Mouse (Mus musculus) intestine, embryonic 14.5 days (tissue): Measurements from ENCODE around the gene Tmem171. TPM values are rescaled to one million over a fixed set of nuclear protein-coding genes. Genes with fewer than 3 reads are reported as not detected.

ENCODE experiments used
- ATAC-seq: fragments of 200-750 bp; cut with Nextera tagmentation; replicated peaks from 2 replicates; pipeline ENCODE4 v1.8.0; 2017; ENCODE audit warnings: low read depth, moderate number of reproducible peaks, moderate TSS enrichment, moderate library complexity; ENCODE audit not compliant: low FRiP score, low TSS enrichment
- DNase-seq: peaks from one replicate; pipeline ENCODE4 v3.0.0-alpha.2; 2018; ENCODE audit warnings: low spot score
- H3K27ac ChIP-seq: fragments of 300-500 bp; sonication (generic); 2 replicates; pipeline ENCODE4 v1.5.1; 2014; ENCODE audit warnings: low read depth, mild to moderate bottlenecking, control low read depth
- H3K27me3 ChIP-seq: fragments of 300-500 bp; sonication (generic); replicated peaks from 2 replicates; pipeline ENCODE4 v1.6.1; 2014; ENCODE audit warnings: low read length, control low read depth; ENCODE audit not compliant: control insufficient read depth, insufficient read depth
- H3K36me3 ChIP-seq: fragments of 300-500 bp; sonication (generic); 2 replicates; pipeline ENCODE4 v1.6.1; 2014; ENCODE audit warnings: low read length, control low read depth; ENCODE audit not compliant: control insufficient read depth, insufficient read depth
- H3K4me1 ChIP-seq: fragments of 300-500 bp; sonication (generic); replicated peaks from 2 replicates; pipeline ENCODE4 v1.6.1; 2014; ENCODE audit warnings: low read length, control low read depth, mixed read lengths; ENCODE audit not compliant: control insufficient read depth, insufficient read depth
- H3K4me2 ChIP-seq: fragments of 300-500 bp; sonication (generic); 2 replicates; pipeline ENCODE4 v1.6.1; 2014; ENCODE audit warnings: low read length
- H3K4me3 ChIP-seq: fragments of 300-500 bp; sonication (generic); 2 replicates; pipeline ENCODE4 v1.5.1; 2014; ENCODE audit warnings: low read depth, low read length, control low read depth, mixed read lengths
- H3K9ac ChIP-seq: fragments of 300-500 bp; sonication (generic); 2 replicates; pipeline ENCODE4 v1.6.1; 2014; ENCODE audit warnings: mild to moderate bottlenecking, low read length
- H3K9me3 ChIP-seq: fragments of 300-500 bp; sonication (generic); 2 replicates; pipeline ENCODE4 v1.6.1; 2016; ENCODE audit warnings: low read length, control low read depth; ENCODE audit not compliant: control insufficient read depth
- WGBS: fragments of 180-500 bp; shearing (Covaris S2); extraction: QIAGEN DNeasy Blood & Tissue Kit; methylation state at CpG from one replicate; pipeline ENCODE4 v1.1.7; 2014; 5-methylcytosine and 5-hydroxymethylcytosine counted together
- polyA plus RNA-seq: library from polyadenylated mRNA; unstranded; fragments of >200 nt; fragmentation: Nextera tagmentation; extraction: Ambion mirVana; gene quantifications from 2 replicates; pipeline ENCODE4 v1.2.1, GENCODE M21; 2014

Gene Tmem171
- 18.1 and 19.7 TPM in 2 replicates for polyA plus RNA-seq

DNA sequence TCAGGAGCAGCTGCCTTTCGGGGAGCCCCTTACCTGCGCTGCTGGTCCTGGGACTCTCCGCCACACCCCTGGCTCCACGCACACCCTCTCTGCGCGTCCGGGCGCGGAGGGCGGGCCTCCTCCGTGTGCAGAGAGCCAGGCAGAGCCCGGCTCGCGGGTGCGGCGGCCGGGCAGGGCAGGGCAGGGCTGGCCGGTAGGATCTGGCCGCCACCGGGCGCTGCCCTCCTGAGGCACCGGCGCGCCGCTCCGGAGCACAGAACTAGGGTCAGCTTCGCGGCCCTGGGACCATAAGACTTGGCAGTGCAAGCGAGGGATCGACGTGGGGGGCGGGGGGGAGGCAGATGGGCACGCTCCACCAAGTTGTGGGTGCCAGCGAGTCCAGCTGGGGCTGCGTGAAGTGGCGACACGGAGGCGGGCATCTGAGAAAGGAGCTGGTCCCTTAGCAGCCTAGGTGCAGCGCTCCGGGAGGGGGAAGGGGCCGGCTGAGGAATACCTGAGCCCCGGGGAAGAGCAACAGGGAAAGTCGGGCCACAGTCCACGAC is at the start of gene Tmem171:
Gene Tmem171, minus strand, starts transcription at position 62 of the 542 bp plus-strand sequence.
- H3K27me3 ChIP-seq = peaks cover 18% of the 10 kb centered on the region
- no peaks in the 10 kb centered on the region for H3K36me3 ChIP-seq
- H3K9ac ChIP-seq = peak within 1 kb of the TSS; percentile 57
- H3K4me3 ChIP-seq = peak within 1 kb of the TSS; percentile 38
- ATAC-seq = peak; percentile 76
- 4% methylated on average over 42 of the region's 44 CpGs for WGBS
- peak; percentile 59 for DNase-seq
- H3K9me3 ChIP-seq = no peaks in the 10 kb centered on the region
- H3K4me2 ChIP-seq = peak within 1 kb of the TSS; percentile 67
- H3K4me1 ChIP-seq = peaks cover 18% of the 10 kb centered on the region
- 0 out of 2 replicates have a peak within 1 kb of the TSS, but pooled peaks have one; percentile 38 for H3K27ac ChIP-seq

DNA sequence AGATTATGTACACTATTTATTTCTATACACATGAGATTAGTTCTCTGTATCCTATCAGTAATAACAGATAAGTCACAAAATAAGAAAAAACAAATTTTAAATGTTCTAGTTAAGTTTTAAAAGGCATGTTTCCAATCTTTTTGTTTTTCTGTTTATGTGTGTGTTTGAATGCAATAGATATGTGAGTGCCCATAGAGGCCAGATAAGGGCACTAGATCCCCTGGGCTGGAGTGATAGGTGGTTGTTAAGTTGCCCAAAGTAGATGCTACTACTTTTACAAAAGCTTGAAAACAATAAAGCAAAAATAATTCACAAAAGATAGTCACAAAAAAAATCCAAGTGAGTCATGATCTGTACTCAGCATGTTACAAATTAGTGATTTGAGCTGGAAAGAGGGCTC is 49.2 kb upstream of the Tmem171 start:
- no peaks in the 10 kb centered on the region for H3K27me3 ChIP-seq
- DNase-seq (no peak), ATAC-seq (no peak)
- no peak overlapping the region for H3K4me3 ChIP-seq
- no peaks in the 10 kb centered on the region for H3K9me3 ChIP-seq
- H3K36me3 ChIP-seq = peaks cover 58% of the 10 kb centered on the region
- H3K27ac ChIP-seq = no peak overlapping the region
- no peaks in the 10 kb centered on the region for H3K4me1 ChIP-seq
- no peak overlapping the region for H3K4me2 ChIP-seq
- no peak overlapping the region for H3K9ac ChIP-seq

DNA sequence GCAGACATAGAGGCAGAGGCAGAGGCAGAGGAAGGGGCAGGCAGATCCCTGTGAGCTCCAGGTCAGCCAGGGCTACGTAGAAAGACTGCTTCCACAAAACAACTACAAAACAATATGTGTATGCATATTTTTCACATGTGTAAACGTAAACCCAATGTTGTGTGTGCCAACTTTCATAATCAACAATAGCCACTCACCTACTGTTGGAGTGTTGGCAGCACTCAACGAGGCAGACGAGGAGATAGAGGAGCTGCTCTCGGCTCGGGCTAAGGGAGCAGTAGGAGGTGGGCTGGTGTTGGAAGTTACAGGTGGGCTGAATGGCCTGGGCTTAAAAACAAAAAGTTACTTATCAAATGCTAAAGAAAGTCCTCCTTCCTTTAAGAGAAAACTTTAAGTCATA is 48.6 kb upstream of the Tmem171 start:
- H3K9me3 ChIP-seq = no peaks in the 10 kb centered on the region
- H3K36me3 ChIP-seq = peaks cover 58% of the 10 kb centered on the region
- DNase-seq = no peak
- 90% methylated on average over 6 of the region's 6 CpGs for WGBS
- no peak overlapping the region for H3K27ac ChIP-seq
- no peak overlapping the region for H3K9ac ChIP-seq
- no peaks in the 10 kb centered on the region for H3K27me3 ChIP-seq
- no peak overlapping the region for H3K4me2 ChIP-seq
- H3K4me3 ChIP-seq = no peak overlapping the region
- H3K4me1 ChIP-seq = no peaks in the 10 kb centered on the region
- ATAC-seq = no peak

DNA sequence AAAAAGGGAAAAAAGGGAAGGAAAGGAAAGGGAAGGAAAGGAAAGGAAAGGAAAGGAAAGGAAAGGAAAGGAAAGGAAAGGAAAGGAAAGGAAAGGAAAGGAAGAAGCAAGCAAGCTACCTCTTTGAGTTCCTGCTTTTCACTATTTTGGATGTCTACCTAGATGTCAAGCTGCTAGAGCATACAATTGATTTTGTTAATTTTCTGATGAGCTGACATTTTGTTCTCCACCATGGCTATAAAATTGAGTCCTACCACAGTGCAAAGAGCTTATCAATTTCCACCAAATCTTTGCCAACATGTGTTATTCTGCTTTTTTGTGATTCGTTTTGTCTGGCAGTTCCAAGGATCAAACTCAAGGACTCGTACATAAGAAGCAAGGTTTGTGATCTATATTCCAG is 43.6 kb upstream of the Tmem171 start:
- no peak for ATAC-seq
- DNase-seq = no peak
- 92% methylated on average over 2 of the region's 2 CpGs for WGBS
- Histone ChIP-seq H3K4me3 (no peak overlapping the region), H3K27me3 (no peaks in the 10 kb centered on the region), H3K4me1 (no peaks in the 10 kb centered on the region), H3K9me3 (no peaks in the 10 kb centered on the region), H3K4me2 (no peak overlapping the region), H3K27ac (no peak overlapping the region), H3K9ac (no peak overlapping the region), H3K36me3 (peaks cover 40% of the 10 kb centered on the region)

DNA sequence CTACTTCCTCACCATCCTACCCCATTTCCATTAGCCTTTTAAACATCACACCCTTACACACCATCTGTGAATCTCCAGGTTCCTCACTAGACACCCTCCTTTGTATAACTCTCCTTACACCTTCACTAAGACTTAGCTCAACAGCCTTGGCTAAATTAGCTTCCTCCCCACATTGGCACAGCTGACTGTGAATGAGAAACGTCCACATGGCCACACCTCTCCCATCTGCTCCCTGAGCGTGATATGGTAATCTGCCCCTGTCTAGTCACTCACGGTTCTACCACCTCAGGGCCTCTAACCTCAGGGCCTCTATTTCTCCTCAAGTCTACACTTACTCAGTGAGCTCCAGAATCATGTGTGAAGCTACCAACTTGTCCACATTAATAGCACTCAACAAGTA is 38.7 kb upstream of the Tmem171 start:
- Histone ChIP-seq H3K27me3 (no peaks in the 10 kb centered on the region), H3K4me2 (no peak overlapping the region), H3K27ac (no peak overlapping the region), H3K36me3 (peaks cover 67% of the 10 kb centered on the region), H3K4me1 (no peaks in the 10 kb centered on the region), H3K4me3 (no peak overlapping the region), H3K9ac (no peak overlapping the region), H3K9me3 (no peaks in the 10 kb centered on the region)
- ATAC-seq (no peak), DNase-seq (no peak)
- 75% methylated on average over 3 of the region's 3 CpGs for WGBS

DNA sequence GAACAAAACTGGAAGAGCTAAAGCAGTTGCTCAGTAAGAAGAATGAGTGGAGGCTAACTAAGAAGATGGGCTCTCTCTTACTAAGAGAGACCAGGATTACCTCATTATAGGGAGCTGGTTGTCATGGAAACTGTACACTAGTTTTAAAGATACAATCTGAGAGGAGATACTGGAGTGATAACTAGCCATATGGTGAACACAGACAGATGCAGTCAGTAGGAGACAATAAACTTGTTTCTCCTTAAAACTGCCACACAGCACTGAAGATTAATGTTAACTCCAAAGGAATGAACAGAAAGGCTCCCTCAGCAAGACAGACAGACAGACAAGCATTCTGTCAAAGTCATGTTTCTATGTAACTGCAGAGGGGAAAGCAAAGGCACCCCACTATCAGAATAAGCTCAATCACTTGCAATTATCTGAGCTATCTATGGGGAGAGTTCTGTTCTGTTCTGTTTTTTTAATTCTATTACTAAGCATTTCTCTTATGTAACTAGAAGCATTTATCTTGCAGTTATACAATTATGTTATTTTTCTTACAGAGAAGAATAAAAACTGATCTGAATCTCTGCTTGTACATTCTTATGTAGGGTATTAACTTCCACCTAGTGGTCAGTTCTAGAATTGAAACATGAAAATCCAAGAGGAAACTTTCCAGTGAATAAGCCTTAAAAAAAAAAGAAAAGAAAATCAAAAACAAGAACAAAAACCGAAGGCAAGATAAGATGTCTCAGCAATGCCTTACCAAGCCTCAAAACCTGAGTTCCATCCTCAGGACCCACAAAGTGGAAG is 34.8 kb upstream of the Tmem171 start:
- ATAC-seq (no peak), DNase-seq (no peak)
- Histone ChIP-seq H3K4me3 (no peak overlapping the region), H3K9ac (no peak overlapping the region), H3K4me1 (no peaks in the 10 kb centered on the region), H3K36me3 (peaks cover 94% of the 10 kb centered on the region), H3K4me2 (no peak overlapping the region), H3K27ac (no peak overlapping the region), H3K9me3 (no peaks in the 10 kb centered on the region), H3K27me3 (no peaks in the 10 kb centered on the region)
- 57% methylated on average over 1 of the region's 1 CpGs for WGBS

DNA sequence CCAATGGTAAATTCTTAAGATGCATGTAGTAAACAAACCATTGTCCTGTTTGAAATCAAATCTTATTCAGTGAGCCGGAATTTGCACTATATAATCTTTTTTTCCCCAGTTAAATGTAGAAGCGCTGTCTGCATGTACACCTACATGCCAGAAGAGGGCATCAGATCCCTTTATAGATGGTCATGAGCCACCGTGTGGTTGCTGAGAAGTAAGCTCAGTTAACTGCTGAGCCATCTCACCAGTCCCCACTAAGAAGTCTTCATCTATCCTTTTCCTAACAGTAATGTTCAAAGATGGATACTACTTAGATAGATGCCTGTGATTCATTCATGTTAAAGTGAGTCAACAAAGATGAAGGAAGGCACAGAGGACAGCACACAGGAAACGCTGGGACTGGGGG is 31.9 kb upstream of the Tmem171 start:
- DNase-seq = no peak
- WGBS = 59% methylated on average over 4 of the region's 4 CpGs
- Histone ChIP-seq H3K27me3 (no peaks in the 10 kb centered on the region), H3K36me3 (peaks cover 81% of the 10 kb centered on the region), H3K4me2 (no peak overlapping the region), H3K27ac (no peak overlapping the region), H3K9me3 (no peaks in the 10 kb centered on the region), H3K4me1 (no peaks in the 10 kb centered on the region), H3K4me3 (no peak overlapping the region), H3K9ac (no peak overlapping the region)
- ATAC-seq = no peak

DNA sequence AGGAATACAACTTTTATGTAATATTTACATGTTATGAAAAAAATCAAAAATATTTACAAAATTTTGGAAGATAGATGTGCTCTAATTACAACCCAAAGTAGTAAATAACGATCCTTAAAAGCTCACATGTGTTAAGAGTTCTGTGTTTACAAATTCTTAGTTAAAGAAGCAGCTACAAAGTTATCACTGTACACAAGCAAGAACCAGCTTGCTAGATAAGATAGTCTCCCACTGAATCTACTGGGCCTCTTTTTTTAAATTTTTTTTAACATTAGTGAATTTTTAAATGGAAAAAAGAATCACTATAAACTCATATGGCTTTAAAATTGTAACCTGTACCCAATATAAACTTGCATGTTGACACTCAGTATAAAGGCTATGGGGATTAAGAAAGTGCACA is 28.8 kb upstream of the Tmem171 start:
- WGBS = 86% methylated on average over 1 of the region's 1 CpGs
- no peak for DNase-seq

DNA sequence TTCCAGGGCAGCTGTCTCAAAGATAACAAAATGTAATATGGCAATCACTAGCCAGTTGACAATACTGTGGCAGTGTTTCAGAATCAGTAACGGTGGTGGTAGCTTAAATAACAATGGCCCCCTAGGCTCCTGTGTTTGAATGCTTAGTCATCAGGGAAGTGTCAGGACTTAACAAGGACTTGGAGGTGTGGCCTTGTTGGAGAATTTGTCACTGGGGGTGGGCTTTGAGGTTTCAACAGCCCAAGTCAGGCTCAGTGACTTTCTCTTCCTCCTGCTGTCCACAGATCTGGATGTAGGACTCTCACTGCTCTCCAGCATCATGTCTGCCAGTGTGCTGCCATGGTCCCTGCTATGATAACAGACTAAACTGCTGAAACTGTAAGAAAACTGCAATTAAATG is 27.7 kb upstream of the Tmem171 start:
- H3K27me3 ChIP-seq = no peaks in the 10 kb centered on the region
- H3K36me3 ChIP-seq = peaks cover 46% of the 10 kb centered on the region
- H3K9ac ChIP-seq = no peak overlapping the region
- WGBS = 86% methylated on average over 1 of the region's 1 CpGs
- DNase-seq (no peak), ATAC-seq (no peak)
- H3K27ac ChIP-seq = no peak overlapping the region
- H3K4me1 ChIP-seq = no peaks in the 10 kb centered on the region
- H3K4me3 ChIP-seq = no peak overlapping the region
- H3K9me3 ChIP-seq = no peaks in the 10 kb centered on the region
- no peak overlapping the region for H3K4me2 ChIP-seq

More for the DNA sequence above, 28.8 kb upstream of the Tmem171 start:
- no peak overlapping the region for H3K4me2 ChIP-seq
- H3K27ac ChIP-seq = no peak overlapping the region
- H3K4me3 ChIP-seq = no peak overlapping the region
- no peak overlapping the region for H3K9ac ChIP-seq
- peaks cover 57% of the 10 kb centered on the region for H3K36me3 ChIP-seq
- ATAC-seq = no peak
- no peaks in the 10 kb centered on the region for H3K4me1 ChIP-seq
- H3K9me3 ChIP-seq = no peaks in the 10 kb centered on the region
- no peaks in the 10 kb centered on the region for H3K27me3 ChIP-seq
